ENCODE assay signal across 8 mouse cellular contexts in genomic region chr1:175692246-175692996, GRCm38 (mm10). TPM values are rescaled to one million over a fixed set of nuclear protein-coding genes. Genes with fewer than 3 reads are reported as not detected.
DNase-seq lines count a peak whose midpoint lies in the region; ATAC-seq lines count a peak whose summit lies in the region.

Opn3 (minus strand) TSS chr1:175692776.
Chml (minus strand) TSS chr1:175692901.

- ATAC-seq in CD4-positive, CD25-positive, alpha-beta regulatory T cell, adult 4 months: peak; percentile 91
- peak; percentile 99 for ATAC-seq in heart, embryonic 14.5 days (ENCODE audit: insufficient number of reproducible peaks, insufficient read depth, low FRiP score, low read depth)
- ATAC-seq in liver, embryonic 13.5 days (ENCODE audit: low read depth): peak; percentile 95
- ATAC-seq in stomach, embryonic 16.5 days (ENCODE audit: insufficient read depth, low FRiP score): peak; percentile 98

- H3K4me3 ChIP-seq in heart, embryonic 14.5 days (ENCODE audit: control insufficient read depth in 1 of 2, insufficient read depth in 1 of 2, low read depth in 1 of 2, low read length in 2 of 2): peak within 1 kb of the TSS; percentile 73 to 85
- H3K4me3 ChIP-seq in liver, embryonic 13.5 days (replicated peaks): peak within 1 kb of the TSS; percentile 80
- peak within 1 kb of the TSS; percentile 64 for H3K4me3 ChIP-seq in stomach, embryonic 16.5 days (replicated peaks; ENCODE audit: low read length)

- H3K27ac ChIP-seq in heart, embryonic 14.5 days (replicated peaks in 1 of 2; ENCODE audit: control insufficient read depth in 1 of 2, insufficient read depth in 1 of 2, low read depth in 2 of 2, low read length in 2 of 2): peak within 1 kb of the TSS; percentile 91 to 93
- peak within 1 kb of the TSS; percentile 77 for H3K27ac ChIP-seq in liver, embryonic 13.5 days
- H3K27ac ChIP-seq in stomach, embryonic 16.5 days (ENCODE audit: low read length): peak within 1 kb of the TSS; percentile 75

- H3K36me3 ChIP-seq in heart, embryonic 14.5 days (ENCODE audit: control insufficient read depth, insufficient read depth, low read length): peaks cover 8% of the 10 kb centered on the region
- H3K36me3 ChIP-seq in liver, embryonic 13.5 days: peaks cover 7% of the 10 kb centered on the region; the same call in 1 of the 2 replicates
- H3K36me3 ChIP-seq in stomach, embryonic 16.5 days (ENCODE audit: control insufficient read depth, insufficient read depth, low read length): no peaks in the 10 kb centered on the region

- peak within 1 kb of the TSS; percentile 84 for H3K4me2 ChIP-seq in heart, embryonic 14.5 days (ENCODE audit: low read length)
- H3K4me2 ChIP-seq in liver, embryonic 13.5 days: peak within 1 kb of the TSS; percentile 99
- peak within 1 kb of the TSS; percentile 71 for H3K4me2 ChIP-seq in stomach, embryonic 16.5 days (ENCODE audit: low read depth, low read length)

- WGBS in heart, embryonic 14.5 days: under 1% methylated on average over 48 of the region's 73 CpGs
- WGBS in liver, embryonic 13.5 days (ENCODE audit: insufficient replicate concordance): under 1% methylated on average over 70 of the region's 73 CpGs
- WGBS in stomach, embryonic 16.5 days: under 1% methylated on average over 73 of the region's 73 CpGs

- H3K4me1 ChIP-seq in heart, embryonic 14.5 days (ENCODE audit: control insufficient read depth in 2 of 2, insufficient read depth in 2 of 2, low read length in 2 of 2): peaks cover 9 to 24% of the 10 kb centered on the region in 2 experiments
- peaks cover 28% of the 10 kb centered on the region for H3K4me1 ChIP-seq in liver, embryonic 13.5 days (replicated peaks)
- no peaks in the 10 kb centered on the region for H3K4me1 ChIP-seq in stomach, embryonic 16.5 days (ENCODE audit: control insufficient read depth, insufficient read depth, low read length)

- H3K27me3 ChIP-seq in heart, embryonic 14.5 days (ENCODE audit: control insufficient read depth, insufficient read depth, low read length): no peaks in the 10 kb centered on the region
- no peaks in the 10 kb centered on the region for H3K27me3 ChIP-seq in liver, embryonic 13.5 days
- no peaks in the 10 kb centered on the region for H3K27me3 ChIP-seq in stomach, embryonic 16.5 days (ENCODE audit: control insufficient read depth, insufficient read depth, low read length)

- peak within 1 kb of the TSS; percentile 89 for H3K9ac ChIP-seq in heart, embryonic 14.5 days (ENCODE audit: low read length)
- H3K9ac ChIP-seq in liver, embryonic 13.5 days: peak within 1 kb of the TSS; percentile 86
- peak within 1 kb of the TSS; percentile 83 for H3K9ac ChIP-seq in stomach, embryonic 16.5 days (ENCODE audit: low read length)

- H3K9me3 ChIP-seq in heart, embryonic 14.5 days (ENCODE audit: control insufficient read depth, low read length): no peaks in the 10 kb centered on the region
- H3K9me3 ChIP-seq in liver, embryonic 13.5 days (replicated peaks): no peaks in the 10 kb centered on the region
- H3K9me3 ChIP-seq in stomach, embryonic 16.5 days (replicated peaks; ENCODE audit: control insufficient read depth, low read length): no peaks in the 10 kb centered on the region

- peak; percentile 96 for DNase-seq in c-Kit-negative CD71-positive TER-119-positive erythroid progenitor cells, embryonic 14.5 days (ENCODE audit: low read depth, low spot score)
- DNase-seq in fibroblast of lung, adult 2 months (ENCODE audit: low read depth): peak; percentile 90
- DNase-seq in kidney, postnatal 14 days: peak; percentile 100
- peak; percentile 97 for DNase-seq in liver, embryonic 13.5 days
- DNase-seq in neural tube, embryonic 10.5 days (ENCODE audit: extremely low spot score, low spot score): peak; percentile 96

RNA-seq across cellular contexts. Expression of gene Opn3, which starts in this region (rescaled TPM):
- not detected for polyA plus RNA-seq in CD4-positive, CD25-positive, alpha-beta regulatory T cell, adult 4 months (2017; shearing (Covaris generic))
- polyA plus RNA-seq in heart, embryonic 14.5 days (2014; fragmentation: Nextera tagmentation; extraction: Ambion mirVana): 13.4 and 15.6 TPM in 2 replicates
- polyA plus RNA-seq in liver, embryonic 13.5 days (2015; fragmentation: Nextera tagmentation; extraction: Ambion mirVana): 1.5 and 1.9 TPM in 2 replicates
- 5.2 and 5.9 TPM in 2 replicates for polyA plus RNA-seq in stomach, embryonic 16.5 days (2015; fragmentation: Nextera tagmentation; extraction: Ambion mirVana)

RNA-seq across cellular contexts. Expression of gene Chml, which starts in this region (rescaled TPM):
- polyA plus RNA-seq in CD4-positive, CD25-positive, alpha-beta regulatory T cell, adult 4 months (2017; shearing (Covaris generic)): under 1 TPM; 0.22 to 0.44 TPM
- polyA plus RNA-seq in heart, embryonic 14.5 days (2014; fragmentation: Nextera tagmentation; extraction: Ambion mirVana): 6.9 TPM in 2 replicates
- 0.62 and 1.1 TPM in 2 replicates for polyA plus RNA-seq in liver, embryonic 13.5 days (2015; fragmentation: Nextera tagmentation; extraction: Ambion mirVana)
- 3.0 and 3.4 TPM in 2 replicates for polyA plus RNA-seq in stomach, embryonic 16.5 days (2015; fragmentation: Nextera tagmentation; extraction: Ambion mirVana)

Comparison
In these comparisons a context has a peak if more than half of its experiments do, and no peak if none do; other contexts are left out.
1. Peak in every context shown above with its lines: DNase-seq, ATAC-seq, H3K4me3 ChIP-seq and H3K27ac ChIP-seq.
2. Peak in ATAC-seq in CD4-positive, CD25-positive, alpha-beta regulatory T cell, adult 4 months; RNA of the genes that start here not detected or under 1 TPM.